Mouse (Mus musculus): Measurements from ENCODE around the gene Oser1.

Gene Oser1

DNA sequence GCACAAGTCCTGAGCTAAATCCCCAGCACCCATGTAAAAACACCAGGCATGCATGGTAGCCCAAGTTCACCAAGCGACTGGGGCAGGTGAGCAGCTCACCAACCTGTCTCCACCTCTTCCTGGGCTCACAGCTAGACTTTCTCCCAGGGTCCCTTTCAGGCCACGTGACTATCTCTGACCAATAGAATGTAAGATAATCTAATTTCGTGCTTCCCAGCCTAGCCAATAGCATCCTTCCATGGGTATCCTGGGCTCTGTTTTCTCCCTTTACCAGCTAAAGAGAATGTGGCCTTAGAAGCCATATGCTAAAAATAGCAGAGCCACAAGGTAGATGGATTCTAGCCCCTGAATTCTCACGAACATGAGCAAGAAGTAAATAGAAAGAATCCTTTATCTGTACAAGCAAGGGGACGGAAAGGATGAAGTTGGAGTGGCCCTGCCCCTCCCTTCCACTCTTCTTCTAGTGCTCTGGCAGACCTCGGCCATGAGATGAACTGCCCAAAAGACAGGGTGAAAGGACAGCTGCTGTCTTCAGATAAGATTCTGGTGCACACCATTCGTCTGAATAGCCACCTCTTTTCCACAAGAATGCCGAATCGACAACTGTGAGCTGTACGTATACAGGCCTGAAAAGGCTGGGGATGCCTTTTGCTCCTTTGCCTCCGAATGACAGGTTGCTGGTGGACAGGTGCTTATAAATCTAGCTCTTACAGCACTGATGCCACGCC, 68.2 kb downstream of the Oser1 start:
- no peak for DNase-seq (ENCODE audit: low read depth)
